Mouse (Mus musculus) CD4-positive, CD25-positive, alpha-beta regulatory T cell, adult 2 months (primary cell): ENCODE measurements around the gene Zfp217.

Experiments
- DNase-seq: peaks from one replicate; pipeline ENCODE4 v3.0.0-alpha.2; 2012; ENCODE audit warnings: low read depth, low spot score

The Zfp217 gene

DNA sequence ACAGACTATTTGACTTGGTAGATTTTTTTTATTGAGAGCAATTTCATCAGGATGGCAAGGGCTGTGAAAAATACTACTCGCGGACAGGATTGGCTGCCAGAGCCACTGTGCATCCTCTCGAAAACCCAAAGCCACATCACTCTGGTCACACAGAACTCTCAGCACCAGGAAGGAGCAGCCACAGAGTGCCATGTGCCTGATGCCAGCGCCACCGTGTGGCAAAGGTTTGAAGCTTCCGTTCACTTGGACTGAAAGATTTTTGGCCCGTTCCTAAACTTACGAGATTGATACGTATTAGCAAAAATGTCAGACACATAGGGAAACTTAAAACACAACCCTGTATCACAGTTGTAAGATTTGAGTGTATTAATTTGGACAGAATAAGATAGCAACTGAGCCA, 44.1 kb downstream of the Zfp217 start:
- DNase-seq, result peak; percentile 83

DNA sequence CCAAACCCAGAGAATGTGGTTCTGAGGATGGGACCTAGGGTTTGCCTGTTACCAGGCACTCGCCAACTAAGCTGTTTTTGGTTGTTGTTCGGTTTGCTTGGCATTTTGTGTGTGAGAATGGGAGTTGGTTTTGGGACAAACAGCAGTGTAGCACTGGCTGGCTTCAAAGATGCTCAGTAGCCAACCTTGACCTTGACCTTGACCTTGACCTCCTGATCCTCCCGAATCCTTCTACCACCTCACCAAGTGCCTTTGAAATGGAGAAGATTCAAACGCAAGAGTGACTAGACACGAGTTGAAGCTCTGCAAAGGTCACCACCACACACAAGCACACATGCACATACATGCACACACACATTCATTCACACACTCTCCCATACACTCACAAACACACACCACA, 44.6 kb downstream of the Zfp217 start:
- DNase-seq, result no peak

DNA sequence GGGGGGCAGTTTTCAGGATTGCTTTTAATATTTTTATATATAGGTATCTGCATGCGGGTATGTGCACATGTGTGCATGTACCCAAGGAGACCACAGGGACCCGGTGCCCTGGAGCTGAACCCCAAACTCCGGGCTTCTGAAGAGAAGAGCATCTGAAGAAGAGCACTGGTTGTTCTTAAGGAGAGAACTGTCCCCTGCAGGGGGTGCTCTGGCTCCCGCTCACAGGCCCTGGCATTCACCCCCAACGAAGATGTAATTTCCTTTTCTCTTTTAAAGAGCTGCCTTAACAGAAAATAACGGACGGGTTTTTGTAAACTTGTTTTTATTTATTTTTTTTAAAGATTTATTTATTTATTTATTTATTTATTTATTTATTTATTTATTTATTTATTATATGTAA, 46.0 kb downstream of the Zfp217 start:
- DNase-seq, result peak; percentile 49

DNA sequence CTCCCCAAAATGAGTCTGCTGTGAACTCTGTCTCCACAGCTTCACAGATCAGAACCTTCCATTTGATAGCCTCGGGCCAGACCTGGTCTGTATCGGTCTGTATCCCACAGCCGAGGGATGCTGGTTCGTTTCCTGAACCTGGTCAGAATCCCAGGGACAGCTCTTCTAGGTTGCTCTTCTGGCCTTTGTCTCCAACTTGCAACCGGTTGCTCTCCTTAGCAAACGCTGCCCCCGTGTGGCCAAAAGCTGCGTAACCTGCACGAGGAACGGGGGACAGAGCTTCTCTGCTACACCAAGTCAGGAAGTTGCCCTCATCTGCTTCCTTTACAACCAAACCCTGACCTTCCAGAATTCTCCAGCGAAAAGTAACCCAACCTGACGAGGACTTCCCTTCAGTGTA, 46.8 kb downstream of the Zfp217 start:
- peak; percentile 91 for DNase-seq

DNA sequence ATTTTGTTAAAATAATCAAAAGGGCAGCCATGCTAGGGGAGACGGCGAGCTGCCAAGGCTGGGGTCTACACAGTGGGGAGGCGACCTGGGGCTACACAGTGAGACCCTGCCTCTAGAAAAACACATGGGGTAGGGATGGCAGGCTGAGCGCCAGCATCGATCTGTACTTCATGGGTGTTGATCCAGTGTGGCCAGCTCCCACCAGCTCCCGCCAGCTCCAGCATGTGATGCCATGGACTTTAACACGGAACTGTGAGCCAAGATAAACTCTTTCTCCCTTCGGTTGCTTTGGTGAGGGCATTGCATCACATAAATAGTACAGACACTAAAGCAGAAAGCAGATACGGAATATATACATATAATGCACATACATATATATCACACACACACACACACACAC, 53.0 kb downstream of the Zfp217 start:
- no peak for DNase-seq

DNA sequence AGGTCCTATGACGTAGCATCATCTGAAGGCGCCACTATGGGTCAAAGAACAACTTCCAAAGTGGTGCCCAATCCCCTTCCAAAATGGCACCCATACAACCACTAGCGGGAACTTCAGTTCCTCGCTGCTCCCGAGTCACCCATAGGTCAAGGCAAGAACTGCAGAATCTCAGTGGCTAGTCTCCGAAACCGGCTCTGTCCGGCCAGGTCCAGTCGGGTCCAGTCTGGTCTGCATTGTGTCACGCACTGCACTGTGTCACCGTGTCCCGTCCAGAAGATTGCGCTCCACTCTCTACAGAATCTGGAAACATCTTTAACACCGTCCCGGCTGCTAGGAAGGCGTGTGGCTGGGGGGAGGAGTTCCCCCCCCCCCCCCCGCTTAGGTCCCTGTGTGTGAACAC, 53.7 kb downstream of the Zfp217 start:
- no peak for DNase-seq

DNA sequence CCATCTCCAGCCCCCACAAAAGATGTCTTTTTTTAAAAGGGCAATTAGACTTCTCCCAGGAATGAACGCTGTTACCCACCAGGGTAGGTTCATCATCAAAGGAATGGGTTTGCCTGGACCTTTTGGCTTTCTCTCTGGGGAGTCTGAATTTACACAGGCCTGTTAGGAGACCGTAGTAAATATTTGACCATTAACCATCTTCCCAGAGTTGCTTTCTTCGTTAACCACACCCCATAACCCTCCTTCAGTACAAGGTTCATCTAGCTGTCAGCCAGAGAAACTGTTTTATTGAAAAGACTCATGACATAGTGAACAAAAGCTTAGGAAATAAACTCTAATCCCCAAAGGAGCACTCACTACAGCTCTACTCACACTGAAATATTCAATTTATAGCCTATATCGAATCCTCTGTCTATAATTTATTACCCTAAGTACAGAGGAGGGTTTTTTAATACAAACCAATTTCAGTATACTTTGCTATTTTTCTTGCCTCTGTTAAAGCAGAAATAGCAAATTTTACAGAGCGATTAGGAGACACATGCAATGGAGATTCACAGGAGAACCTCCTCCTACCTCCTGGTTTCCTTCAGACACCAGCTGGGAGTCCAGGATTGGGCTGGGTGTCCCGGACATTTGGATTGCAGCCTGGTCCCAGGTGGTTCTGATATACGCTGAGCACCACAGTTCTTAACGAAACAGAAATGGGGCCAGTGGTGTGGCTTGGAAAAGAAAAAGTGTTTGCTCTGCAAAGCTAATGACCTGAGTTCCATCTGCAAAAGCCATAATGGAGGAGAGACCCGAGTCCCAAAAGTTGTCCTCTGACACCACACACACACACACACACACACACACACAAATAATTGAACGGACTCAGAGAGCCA, 56.1 kb downstream of the Zfp217 start:
- no peak for DNase-seq

DNA sequence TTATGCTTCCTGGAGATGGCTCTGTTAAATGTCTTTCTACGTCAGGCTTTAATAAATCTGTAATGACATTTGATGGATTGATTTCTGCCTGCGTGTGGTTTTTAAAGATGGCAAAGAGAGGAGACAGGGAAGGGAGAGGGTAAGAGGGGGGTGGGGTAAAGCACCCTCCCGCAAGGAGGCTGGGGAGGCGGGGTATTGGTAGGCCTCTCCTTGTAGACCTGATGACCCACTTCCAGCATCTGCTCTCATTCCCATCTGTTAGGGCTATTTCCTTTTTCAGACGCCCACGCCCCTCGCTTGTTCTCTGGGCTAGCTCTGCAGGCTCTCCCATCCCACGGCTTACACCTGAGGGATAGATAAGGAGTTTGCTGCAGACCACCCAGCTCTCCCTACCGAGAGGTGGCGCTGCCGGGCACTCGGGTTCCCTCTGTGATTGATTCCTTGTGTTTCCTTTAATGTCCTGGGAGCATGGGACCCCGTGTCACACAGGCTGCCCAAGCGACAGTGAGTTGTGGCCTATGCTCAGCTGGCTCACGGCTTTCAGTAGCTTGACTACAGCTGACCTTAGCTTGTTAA, 69.4 kb downstream of the Zfp217 start:
- DNase-seq, result no peak

DNA sequence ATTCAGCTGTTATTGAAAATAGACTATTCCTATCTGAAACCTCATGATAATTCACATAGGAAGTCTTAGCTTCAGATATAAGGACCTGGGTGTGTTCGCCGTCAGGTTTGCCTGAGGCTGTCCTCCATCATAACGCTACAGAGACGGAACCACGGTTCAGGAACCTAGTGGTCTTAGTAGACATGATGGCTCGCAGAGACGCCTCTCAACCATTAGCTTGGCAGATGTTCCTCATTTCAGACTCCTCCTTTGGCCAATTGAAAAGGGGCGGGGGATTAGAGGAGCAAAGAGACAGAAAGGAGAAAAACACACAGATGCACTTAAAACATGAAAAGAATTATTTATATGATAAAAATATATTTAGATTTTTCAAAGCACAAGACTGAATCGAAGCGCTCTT, 69.9 kb downstream of the Zfp217 start:
- no peak for DNase-seq

DNA sequence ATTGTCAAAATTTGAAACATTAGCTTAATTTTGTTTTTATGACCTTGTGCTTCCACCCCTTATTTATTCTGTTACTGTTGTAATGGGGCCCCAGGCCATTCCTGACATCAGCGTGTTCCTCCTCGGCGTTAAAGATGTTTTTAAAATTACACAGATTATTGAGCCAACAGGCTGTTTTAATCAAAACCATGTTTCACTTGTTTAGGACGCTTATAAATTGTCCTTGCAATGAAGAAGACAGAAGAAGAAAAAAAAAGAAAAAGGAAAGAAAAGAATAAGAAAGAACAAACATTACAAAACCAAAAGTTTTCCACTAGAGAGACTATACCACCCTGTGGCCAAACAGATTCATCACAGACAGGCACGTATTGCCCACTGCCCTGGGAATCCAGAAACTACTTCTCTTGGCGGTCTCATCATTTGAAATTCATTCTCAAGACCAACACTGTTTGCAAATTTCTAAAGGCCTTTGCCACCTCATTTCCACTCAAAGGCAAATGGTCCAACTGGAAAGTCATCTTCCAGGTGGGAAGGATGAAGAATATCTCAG, 70.9 kb downstream of the Zfp217 start:
- DNase-seq, result no peak

DNA sequence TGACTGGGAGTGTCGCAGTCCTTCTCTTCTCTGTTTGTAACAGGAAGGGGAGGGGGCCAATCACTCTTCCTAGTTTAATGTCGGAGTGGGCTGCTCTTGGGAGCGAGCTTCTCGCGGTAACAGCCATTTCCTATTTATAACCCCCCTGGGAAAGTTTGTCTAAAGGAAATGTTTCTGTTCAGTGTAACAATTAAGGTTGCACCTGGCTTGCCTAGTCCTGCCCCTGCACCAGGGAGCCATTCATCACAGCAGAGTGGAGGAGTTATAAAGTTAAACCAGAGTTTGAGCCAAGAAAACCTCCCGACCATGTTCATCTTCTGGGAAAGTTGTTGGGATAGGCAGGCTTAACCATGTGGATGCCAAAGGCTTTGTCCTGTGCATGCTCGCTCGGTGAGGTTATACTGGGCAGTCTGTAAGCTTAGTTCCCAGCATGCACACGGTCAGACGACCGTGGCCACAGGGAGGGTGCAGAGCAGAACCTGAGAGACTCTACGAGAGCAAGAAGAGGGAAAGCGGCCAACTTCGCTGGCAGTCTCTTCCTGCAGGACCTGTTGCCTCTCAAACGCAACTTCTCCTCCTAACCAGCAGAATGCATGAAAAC, 77.2 kb downstream of the Zfp217 start:
- no peak for DNase-seq

DNA sequence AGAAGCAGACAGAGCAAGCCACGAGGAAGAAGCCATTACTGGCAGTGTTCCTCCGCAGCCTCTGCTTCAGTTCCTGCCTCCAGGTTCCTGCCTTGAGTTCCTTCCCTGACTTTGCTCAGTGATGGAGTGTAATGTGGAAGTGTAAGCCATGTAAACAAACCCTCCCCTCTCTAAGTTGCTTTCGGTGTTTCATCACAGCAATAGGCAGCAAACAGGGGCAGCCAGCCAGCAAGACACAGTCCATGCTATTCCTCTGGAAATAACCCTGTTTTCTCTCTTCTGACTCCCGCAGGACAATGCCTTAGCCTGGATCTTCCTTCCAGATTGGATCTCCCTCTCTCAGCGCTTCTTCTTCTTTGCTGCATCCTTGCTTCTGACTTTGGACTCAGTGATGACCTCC, 77.9 kb downstream of the Zfp217 start:
- no peak for DNase-seq

DNA sequence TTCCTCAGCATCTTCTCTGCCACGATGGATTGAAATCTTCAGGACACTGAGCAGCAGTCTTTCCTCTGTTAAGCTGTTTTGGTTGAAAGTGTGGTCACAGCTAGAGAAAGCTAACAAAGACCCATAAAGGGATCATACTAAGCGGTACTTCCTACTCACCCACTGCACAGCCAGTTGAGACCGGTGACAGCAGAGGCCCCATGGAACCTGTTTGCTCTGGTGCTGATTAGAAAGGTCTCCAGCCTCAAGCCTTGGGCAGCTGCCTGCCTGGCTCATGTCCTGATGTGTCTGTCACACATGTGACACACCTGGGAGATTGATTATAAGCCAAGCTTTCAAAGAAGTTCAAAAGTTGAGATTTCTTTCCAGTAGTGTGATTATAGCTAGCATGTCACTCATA, 85.5 kb downstream of the Zfp217 start:
- DNase-seq, result no peak

DNA sequence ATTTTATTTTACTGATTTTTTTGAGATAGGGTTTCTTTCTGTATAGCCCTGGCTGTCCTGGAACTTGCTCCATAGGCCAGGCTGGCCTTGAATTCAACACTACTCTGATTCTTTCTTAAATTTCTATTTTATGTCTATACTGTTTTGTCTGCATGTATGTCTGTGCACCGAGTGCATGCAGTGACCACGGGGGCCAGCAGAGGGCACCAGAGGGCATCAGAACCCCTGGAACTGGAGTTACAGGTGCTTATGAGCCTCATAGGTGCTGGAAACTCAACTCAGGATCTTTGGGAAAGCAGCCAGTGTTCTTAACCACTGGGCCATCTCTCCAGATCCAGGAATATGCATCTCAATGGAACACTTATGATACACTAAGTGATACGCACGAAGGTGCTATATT, 87.8 kb downstream of the Zfp217 start:
- peak; percentile 58 for DNase-seq

DNA sequence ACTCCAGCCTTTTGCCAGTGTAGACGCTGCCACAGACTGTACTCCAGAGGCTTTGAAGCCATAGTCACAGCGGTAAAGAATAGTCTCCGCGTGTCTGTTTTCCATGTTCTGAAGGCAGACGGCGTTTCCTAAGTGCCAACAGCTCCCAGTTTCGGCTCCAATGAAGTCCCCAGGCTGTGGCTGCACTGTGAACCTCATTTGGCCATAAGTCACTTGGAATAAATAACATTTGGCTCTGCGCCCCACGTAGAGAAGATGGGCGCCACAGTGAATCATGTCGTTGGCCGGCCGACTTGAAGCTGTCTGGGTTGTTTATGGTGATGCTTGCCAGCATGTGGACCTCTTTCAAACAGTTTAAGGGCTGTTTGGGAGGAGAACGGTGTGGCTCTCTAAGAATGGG, 89.1 kb downstream of the Zfp217 start:
- no peak for DNase-seq
